Mouse (Mus musculus) CD4-positive, CD25-positive, alpha-beta regulatory T cell, adult 2 months (primary cell): Measurements from ENCODE around the gene Dctn1.

Experiments used
- DNase-seq: peaks from one replicate; pipeline ENCODE4 v3.0.0-alpha.2; 2012; ENCODE audit warnings: low read depth, low spot score

The Dctn1 gene

GRCm38 (mm10) chr6:83169872-83170271 is 4.2 kb downstream of the Dctn1 start:
- no peak for DNase-seq

DNA sequence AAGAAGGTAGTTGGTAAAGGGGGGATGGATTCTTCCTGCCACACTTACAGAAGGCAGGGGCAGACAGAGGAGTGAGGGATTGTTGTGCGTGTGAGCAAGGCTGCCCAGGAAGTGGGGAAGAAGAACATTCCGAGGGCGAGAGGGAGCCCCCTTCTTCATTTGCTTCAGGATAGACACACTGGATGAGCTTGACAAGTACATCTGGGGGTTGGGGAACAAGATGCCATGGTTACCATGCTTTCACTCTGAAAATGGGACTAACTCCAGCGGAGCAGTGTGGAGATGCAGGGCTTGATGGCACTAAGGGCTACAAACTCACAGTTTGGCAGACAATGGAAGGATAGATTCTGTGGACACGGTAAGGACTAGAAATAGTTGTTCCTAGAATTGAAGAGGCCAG is 5.3 kb downstream of the Dctn1 start:
- no peak for DNase-seq

GRCm38 (mm10) chr6:83172240-83172920 is 6.7 kb downstream of the Dctn1 start:
- no peak for DNase-seq

DNA sequence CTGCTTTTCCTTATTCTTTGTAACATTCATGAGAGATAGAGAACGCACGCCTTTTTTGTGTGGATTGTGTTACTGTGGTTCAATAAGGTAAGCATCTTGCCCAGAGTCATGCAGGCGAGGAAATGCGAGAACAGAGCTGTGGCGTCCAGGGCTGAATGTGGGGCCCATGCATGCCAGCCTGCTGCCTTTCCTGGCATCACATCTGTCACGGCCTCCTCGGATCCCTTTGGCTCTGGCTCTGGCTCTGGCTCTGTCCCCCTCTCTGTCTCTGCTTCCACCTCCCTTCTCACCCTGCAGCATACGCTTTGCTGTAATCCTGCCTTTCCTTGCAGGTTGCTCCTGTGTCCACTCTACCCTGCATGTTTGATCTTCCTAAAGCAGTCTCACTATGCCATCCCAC is 10.3 kb downstream of the Dctn1 start:
- DNase-seq, result no peak

DNA sequence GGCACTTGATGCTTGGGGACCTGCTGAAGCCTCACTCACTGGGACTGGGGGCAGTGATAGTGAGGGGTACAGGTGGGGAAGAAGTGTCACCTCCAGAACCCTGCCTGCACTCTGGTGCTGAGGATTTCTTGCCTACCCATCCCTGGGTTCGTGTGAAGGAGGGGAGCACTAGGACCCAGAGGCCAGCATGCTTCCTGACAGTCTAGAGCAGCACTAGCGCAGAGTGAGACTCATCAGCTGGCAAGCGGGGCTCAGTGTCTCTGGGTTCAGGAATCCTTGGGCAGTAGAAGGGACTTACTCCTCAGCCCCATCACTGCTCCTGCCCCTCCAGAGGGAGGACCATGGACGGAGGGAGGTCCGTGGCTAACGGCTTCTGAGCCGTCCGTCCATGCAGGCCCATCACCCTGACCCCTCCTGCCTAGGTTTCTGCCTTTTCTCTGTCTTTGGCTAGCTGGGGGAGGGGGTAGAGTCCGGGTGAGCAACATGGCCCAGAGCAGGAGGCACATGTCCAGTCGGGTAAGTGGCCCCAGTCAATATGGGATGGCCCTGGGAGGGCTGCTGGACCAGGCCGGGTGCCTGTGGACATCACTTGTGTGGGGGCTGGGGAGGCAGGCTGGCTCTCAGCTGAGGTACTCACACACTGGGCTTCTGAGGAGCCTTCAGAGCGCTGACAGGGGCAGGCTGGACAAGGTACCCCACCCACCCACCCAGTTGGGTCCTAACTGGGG is 13.8 kb downstream of the Dctn1 start:
- no peak for DNase-seq

DNA sequence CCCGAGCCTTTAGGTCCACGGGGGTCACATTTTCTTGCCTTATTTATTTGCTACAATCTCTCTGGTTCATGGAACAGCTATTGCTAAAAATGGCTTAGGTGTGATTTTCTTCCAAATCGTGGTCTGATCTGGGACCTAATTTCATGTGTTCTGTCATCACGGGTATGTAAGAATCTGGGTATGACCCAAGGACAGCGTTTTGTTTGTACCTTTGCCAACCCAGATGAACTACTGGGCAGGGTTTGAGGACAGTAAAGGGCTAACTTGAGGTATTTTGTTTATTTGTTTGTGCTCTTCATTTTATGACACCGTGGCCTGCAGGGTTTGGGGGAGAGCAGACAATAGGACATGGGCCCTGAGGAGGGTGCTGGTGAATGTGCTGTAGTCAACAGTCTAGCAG is 14.9 kb downstream of the Dctn1 start:
- no peak for DNase-seq

DNA sequence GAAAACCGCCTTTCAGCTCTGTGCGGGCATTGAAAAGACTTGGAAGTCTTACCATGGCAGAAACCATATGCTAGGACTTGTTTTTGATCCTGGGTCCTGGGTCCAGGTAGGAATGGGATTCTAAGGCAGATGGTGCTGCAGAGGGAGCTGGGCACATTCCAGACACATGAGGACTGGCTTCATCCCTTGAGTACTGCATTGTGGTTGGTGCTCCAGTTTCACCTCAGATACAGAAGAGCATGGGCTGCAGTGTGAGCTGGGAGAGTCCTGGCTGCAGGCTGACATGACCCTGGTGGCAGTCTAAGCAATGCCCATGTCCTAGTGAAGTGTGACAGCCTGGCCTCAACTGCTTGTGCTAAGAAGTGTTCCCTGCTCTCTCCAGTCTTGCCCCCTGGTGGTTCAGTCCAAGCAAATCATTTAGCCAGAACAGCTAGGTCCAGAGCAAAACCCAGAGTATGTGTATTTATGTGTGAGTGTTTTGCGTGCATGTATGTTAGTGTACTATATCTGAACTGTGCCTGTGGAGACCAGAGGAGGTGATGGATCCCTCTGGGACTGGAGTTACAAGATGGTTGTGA is 19.2 kb downstream of the Dctn1 start:
- peak; percentile 40 for DNase-seq

DNA sequence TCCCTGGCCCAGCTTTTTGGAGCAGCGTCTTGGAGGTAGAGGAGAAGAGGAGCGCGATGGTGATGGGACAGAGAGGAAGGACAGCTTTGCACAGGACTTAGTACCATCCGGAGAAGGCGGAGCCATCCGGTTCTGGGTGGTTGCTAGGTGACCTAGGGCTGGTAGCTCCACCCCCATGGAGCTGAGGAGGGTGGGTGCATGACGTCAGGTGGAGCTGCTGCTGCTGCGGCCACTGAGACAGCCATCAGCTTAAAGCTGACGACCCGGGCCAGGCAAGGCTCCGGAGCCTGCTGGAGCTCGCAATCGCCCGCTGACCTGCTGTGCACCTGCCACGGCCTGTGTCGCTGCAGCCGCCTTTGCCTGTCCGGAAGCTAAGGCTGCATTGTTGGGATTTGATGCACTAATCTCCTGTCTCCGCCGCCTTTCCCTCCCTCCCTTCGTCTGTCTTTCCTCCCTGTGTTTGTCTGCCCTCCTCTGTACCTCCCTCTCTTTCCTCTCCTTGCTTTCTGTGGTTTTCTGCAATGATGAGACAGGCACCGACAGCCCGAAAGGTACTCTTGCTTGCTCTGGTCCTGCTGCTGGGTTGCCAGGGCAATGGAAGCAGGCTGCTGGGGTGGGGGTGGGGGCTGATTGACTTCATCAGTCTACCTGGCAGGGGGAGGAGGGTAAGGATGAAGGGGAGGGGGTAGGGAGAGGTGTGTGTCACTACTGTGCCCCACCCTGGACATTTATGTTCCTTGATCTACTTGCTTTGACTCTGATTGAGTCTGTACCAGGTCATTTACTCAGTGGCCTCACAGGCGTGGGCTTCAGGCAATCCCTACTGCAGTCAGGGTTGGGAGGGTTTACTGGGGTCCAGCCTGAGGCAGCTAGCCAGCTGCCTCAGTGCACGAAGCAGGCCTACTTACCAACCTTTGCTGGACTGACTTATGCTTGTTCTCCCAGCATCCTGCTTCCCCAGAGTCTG is 20.5 kb downstream of the Dctn1 start:
- peak; percentile 67 for DNase-seq

DNA sequence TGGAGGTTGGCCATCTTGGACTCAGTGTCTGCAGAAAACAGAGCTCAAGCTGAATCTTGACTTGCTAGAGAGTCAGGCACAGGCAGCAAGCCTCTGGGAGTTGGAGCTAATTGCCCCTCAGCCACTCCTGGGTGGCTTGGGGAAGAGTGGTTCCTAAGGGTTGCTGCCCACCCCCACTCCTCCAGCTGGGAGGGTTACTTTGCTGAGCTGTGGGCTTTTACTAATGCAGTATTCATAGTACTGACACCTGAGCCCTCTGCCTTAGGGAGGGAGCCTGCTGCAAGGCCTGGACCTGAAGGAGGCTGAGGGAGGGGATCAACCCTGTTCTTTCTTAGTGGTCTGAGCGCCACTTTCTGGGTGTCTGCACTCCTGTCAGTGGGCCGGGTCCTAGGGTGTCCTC is 21.2 kb downstream of the Dctn1 start:
- DNase-seq, result no peak

DNA sequence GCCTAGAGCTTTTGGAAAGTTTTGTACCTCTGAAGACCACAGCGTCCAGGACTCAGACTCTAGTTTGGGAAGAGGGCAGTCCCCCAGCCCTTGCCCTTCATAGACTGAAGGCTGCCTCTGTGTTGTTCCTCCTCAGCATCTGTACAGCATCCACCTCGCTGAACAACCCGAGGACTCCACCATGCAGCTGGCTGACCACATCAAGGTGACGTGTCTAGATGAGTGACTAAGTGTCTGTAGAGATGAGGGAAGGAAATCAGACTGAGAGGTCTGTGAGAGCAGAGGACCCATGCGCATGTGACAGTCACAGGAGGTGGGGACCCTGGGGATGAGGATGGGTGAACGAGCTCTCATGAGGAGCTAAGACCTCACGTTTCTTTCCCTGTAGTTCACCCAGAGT is 27.9 kb downstream of the Dctn1 start:
- DNase-seq, result no peak

GRCm38 (mm10) chr6:83197345-83198004 is 31.8 kb downstream of the Dctn1 start:
- DNase-seq, result no peak

- DNase-seq, result no peak
Measured at GRCm38 (mm10) chr6:83203320-83203719, 37.6 kb downstream of the Dctn1 start.

DNA sequence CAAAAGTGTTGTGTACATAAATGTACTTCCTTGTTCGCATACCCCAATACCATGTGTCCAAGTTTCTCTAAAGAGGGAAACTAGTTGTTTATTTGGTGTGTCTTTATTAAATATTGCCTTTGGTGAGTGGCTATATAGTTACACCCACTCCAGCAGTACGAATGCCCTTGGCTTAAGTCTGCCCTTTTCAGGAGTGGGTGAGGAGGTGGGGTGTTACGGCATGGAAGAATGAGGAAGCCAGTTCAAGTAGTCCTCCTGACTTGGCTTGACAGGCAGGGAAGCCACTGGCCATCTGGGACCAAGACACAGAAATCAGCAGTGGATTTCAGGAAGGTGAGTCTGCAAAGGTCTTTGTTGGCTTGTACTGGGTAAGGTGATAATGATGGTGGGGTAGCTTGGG is 40.1 kb downstream of the Dctn1 start:
- DNase-seq, result no peak

DNA sequence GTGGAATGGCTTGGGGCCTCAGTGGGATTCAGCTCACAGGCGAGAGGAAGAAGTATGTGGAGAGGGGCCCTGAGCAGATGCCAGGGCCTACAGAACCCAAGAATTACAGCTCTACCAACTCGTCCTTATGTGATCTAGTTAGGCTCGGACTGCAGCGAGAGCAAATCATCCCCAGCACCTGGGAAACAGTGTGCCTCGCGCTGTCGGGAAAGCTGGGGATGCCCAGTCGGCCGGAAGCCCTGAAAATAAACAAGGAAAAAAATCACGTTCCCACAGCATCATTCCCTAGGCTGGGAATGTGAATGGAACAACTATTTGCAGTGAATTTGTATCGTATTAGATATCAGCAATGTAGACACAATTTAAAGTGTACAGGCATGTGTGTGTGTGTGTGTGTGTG is 40.6 kb downstream of the Dctn1 start:
- no peak for DNase-seq

DNA sequence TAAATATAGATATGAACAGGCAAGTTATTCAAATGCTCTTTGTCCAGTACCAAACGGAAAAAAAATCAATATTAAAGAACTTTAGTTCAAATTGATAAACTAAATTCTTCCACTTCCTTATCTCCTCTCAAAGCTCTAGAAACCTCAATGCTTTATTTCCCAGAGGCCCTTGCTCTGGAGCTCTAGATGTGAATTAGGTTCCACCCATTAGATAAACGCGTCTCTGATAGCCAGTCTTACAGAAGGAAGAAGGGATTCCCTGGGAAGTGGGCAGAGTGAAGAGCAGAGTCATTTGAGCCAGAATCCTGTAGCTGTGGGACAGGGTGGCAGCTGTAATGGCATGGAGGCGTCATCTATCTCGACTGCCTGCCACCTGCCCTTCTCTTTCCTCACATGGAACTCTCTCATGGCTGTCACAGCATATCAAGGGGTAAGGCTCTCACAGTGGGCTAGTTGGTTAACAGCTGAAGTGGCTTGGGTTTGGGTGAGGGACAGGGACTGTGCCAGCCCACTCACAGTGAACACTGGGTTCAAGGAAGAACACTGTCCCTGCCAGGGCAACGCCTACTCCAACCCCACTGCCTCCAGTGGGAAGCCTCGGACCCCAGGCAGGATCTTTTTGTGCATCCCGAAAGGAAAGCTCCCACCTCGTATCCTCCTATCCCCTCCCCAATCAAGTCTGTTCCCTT is 41.8 kb downstream of the Dctn1 start:
- DNase-seq, result no peak

- DNase-seq, result no peak
Measured at GRCm38 (mm10) chr6:83208050-83208400, 42.3 kb downstream of the Dctn1 start.

DNA sequence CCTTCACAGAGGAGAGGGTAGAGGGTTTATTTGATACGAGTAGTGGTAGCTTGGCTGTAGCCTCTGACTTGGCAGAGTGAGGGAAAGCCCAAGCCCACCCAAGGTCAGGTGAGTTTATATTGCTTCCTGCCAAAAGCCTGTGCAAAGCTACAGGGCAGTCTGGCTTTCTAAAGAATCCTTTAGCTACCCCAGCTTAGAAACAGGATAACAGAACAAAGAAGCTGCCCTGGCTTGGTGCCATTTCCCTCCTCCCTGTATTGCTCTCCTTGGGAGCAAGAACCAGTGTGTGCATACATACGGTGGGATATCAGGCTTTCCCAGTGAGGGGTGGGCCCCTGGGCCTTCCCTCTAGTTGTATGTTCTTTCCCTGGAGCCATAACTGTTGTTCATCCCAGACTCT is 44.8 kb downstream of the Dctn1 start:
- no peak for DNase-seq

- no peak for DNase-seq
Measured at GRCm38 (mm10) chr6:83211526-83211925, 45.8 kb downstream of the Dctn1 start.

DNA sequence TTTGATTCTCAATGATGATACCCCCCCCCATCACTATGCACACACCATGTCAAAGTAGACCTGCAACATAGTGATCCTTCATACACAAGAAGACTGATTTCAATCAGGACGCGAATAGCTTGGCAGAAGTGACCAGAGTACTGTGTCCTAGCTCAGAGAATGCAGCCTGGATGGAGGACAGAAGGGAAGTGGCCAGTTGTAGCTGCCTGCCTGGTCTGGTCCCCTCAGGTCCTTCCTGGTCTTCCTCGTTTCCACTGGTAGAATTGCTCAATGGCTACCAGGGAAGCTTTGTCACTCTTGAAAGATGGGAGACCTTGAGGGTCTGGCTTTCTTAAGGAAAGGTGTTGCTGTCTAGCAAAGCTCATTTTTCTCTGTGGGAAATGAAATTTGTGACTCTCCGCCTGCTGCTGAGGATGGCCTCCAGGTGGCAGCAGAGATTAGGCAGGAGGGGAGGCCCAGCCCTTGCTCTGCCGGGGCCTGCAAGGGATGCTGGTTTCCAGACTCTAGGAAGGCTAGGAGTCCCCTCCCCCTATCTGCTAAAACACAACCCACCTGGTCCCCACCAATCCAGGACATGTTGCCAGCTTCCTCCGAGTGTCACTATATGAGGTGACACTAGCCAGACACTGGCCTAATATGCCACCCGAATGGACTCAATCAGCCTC is 49.4 kb downstream of the Dctn1 start:
- DNase-seq, result peak; percentile 76

DNA sequence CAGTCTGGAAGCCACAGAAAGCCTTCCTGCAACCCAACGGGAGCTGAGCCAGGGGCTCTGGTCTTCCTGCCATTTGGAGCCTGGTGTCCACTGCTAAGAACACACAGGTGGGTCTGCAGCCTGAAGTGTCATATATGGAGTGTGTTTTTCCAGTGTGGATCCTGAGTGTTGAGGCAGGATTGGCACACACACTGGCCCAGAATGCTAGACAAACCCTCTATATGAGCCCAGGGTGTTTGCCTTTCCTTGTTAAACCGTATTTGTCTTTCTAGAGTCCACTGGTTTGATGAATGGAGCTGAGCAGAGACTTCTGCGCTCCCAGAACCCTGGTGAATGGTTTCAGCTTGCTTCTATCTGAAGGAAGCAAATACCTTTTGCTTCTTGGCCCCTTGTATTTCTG is 54.1 kb downstream of the Dctn1 start, which contains the start of gene Slc4a5:
Gene Slc4a5 (plus strand): TSS at position 15 of the 400 bp plus-strand sequence.
- DNase-seq, result no peak
